Mouse (Mus musculus): ENCODE results near the gene Pif1. TPM values are rescaled to one million over a fixed set of nuclear protein-coding genes. Genes with fewer than 3 reads are reported as not detected.

Pif1 gene
- polyA plus RNA-seq, 1 experiment from 2014 or later = 1.9 TPM

GRCm38 (mm10) chr9:65572837-65573236, 14.1 kb upstream of the Pif1 start:
- H3K9ac ChIP-seq = no peak overlapping the region
- H3K36me3 ChIP-seq (replicated peaks; ENCODE audit: control insufficient read depth, insufficient read depth) = peaks cover 5% of the 10 kb centered on the region; the same call in 1 of the 2 replicates
- H3K4me3 ChIP-seq (replicated peaks; ENCODE audit: low read length) = no peak overlapping the region
- DNase-seq (ENCODE audit: low spot score) = no peak
- WGBS = 63% methylated on average over 6 of the region's 6 CpGs
- H3K4me1 ChIP-seq (replicated peaks; ENCODE audit: control insufficient read depth, insufficient read depth, low read length) = peaks cover 18% of the 10 kb centered on the region; the same call in 1 of the 2 replicates
- no peak overlapping the region for H3K4me2 ChIP-seq (replicated peaks)
- ATAC-seq (ENCODE audit: low FRiP score) = no peak
- no peaks in the 10 kb centered on the region for H3K27me3 ChIP-seq (ENCODE audit: control insufficient read depth, insufficient read depth, low read length)
- H3K27ac ChIP-seq = no peak overlapping the region
- H3K9me3 ChIP-seq (ENCODE audit: control insufficient read depth, low read length) = no peaks in the 10 kb centered on the region

- DNase-seq (ENCODE audit: low spot score) (no peak), ATAC-seq (ENCODE audit: low FRiP score) (no peak)
- H3K36me3 ChIP-seq (replicated peaks; ENCODE audit: control insufficient read depth, insufficient read depth) = peaks cover 5% of the 10 kb centered on the region; the same call in 1 of the 2 replicates
- no peak overlapping the region for H3K4me2 ChIP-seq (replicated peaks)
- no peaks in the 10 kb centered on the region for H3K27me3 ChIP-seq (ENCODE audit: control insufficient read depth, insufficient read depth, low read length)
- H3K4me1 ChIP-seq (replicated peaks; ENCODE audit: control insufficient read depth, insufficient read depth, low read length) = peaks cover 18% of the 10 kb centered on the region; the same call in 1 of the 2 replicates
- WGBS = 82% methylated on average over 11 of the region's 11 CpGs
- no peaks in the 10 kb centered on the region for H3K9me3 ChIP-seq (ENCODE audit: control insufficient read depth, low read length)
- no peak overlapping the region for H3K27ac ChIP-seq
- H3K4me3 ChIP-seq (replicated peaks; ENCODE audit: low read length) = no peak overlapping the region
- H3K9ac ChIP-seq = no peak overlapping the region
These were observed 12.2 kb upstream of the Pif1 start for GRCm38 (mm10) chr9:65574513-65575392.

DNA sequence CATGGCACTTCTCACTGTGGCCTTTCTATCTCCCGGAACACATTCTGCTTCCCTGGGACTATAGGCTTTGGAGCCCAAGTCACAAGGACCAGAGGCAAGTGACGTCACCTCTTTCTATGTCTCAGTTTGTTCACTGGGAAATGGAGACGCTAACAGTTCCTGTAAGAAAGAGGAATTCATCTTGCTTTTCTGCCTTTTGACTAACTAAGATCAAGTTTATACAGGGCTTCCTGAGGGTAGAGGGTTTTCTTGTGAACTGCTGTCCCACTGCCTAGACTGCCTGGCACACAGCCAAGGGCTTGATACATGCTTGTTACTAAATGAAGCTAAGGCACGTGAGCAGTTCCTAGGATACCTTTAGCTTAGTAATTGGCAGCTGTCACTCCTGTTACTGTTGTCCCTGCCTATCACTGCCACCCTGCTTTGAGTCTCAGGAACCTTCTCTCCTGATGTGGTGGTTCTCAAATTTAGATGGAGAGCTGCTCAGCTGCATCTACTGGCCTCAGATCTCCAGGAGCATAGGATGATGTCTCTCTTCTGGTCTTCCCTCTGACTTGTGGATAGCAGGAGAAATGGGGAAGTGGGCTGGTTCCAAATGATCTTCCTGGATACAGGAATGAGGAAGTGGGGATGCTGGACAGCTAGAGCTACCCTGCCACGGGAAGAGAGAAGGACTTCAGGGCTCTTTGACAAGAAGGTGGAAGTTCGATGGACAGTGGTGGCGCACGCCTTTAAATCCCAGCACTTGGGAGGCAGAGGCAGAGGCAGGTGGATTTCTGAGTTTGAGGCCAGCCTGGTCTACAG, 11.4 kb upstream of the Pif1 start:
- WGBS = 68% methylated on average over 8 of the region's 8 CpGs
- no peak overlapping the region for H3K4me3 ChIP-seq (replicated peaks; ENCODE audit: low read length)
- peaks cover 20% of the 10 kb centered on the region; the same call in 1 of the 2 replicates for H3K4me1 ChIP-seq (replicated peaks; ENCODE audit: control insufficient read depth, insufficient read depth, low read length)
- H3K9me3 ChIP-seq (ENCODE audit: control insufficient read depth, low read length) = no peaks in the 10 kb centered on the region
- DNase-seq (ENCODE audit: low spot score) (no peak), ATAC-seq (ENCODE audit: low FRiP score) (no peak)
- no peaks in the 10 kb centered on the region for H3K27me3 ChIP-seq (ENCODE audit: control insufficient read depth, insufficient read depth, low read length)
- no peak overlapping the region for H3K9ac ChIP-seq
- 0 out of 2 replicates have a peak overlapping the region, but pooled peaks have one; percentile 24 for H3K27ac ChIP-seq
- peaks cover 5% of the 10 kb centered on the region; the same call in 1 of the 2 replicates for H3K36me3 ChIP-seq (replicated peaks; ENCODE audit: control insufficient read depth, insufficient read depth)
- H3K4me2 ChIP-seq (replicated peaks) = no peak overlapping the region

DNA sequence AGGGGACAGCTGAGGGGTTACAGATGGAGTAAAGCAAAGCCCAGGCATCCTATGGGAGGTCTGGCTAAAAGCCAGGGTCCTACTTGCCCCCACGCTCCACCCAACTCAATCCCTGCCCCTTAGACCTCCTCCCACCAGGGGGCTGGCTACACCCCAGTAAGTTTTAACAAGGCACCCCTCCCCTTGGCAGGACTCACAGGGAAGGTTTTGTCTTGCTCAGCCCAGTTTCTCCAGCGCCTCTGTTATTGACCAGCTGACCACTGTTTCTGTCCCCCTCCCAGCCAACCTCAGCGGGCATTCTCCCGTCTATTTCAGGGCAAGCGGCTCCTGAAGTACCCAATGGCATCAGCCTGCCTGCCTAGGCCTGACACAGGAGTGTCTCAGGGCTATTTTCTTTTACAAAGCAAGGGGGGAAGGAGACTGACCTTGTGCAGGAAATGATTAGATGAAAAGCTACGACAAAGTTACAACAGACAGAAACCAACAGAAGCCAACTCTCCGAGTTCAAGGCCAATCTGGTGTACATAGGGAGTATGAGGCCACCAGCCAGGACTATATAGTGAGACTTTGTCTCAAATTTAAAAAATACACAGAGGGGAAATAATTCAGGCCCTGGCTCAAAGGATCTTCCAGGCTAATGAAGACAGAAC, 10.0 kb upstream of the Pif1 start:
- WGBS = 39% methylated on average over 7 of the region's 7 CpGs
- Histone ChIP-seq H3K4me1 (replicated peaks; ENCODE audit: control insufficient read depth, insufficient read depth, low read length) (peaks cover 24% of the 10 kb centered on the region; the same call in 1 of the 2 replicates), H3K27me3 (ENCODE audit: control insufficient read depth, insufficient read depth, low read length) (no peaks in the 10 kb centered on the region), H3K9me3 (ENCODE audit: control insufficient read depth, low read length) (no peaks in the 10 kb centered on the region), H3K27ac (no peak overlapping the region), H3K9ac (no peak overlapping the region), H3K36me3 (replicated peaks; ENCODE audit: control insufficient read depth, insufficient read depth) (no peaks in the 10 kb centered on the region), H3K4me3 (replicated peaks; ENCODE audit: low read length) (no peak overlapping the region), H3K4me2 (replicated peaks) (no peak overlapping the region)
- DNase-seq (ENCODE audit: low spot score) = no peak
- ATAC-seq (ENCODE audit: low FRiP score) = no peak

- H3K27ac ChIP-seq = no peak overlapping the region
- 88% methylated on average over 4 of the region's 4 CpGs for WGBS
- H3K9ac ChIP-seq = no peak overlapping the region
- no peaks in the 10 kb centered on the region for H3K36me3 ChIP-seq (replicated peaks; ENCODE audit: control insufficient read depth, insufficient read depth)
- no peak overlapping the region for H3K4me2 ChIP-seq (replicated peaks)
- no peaks in the 10 kb centered on the region for H3K27me3 ChIP-seq (ENCODE audit: control insufficient read depth, insufficient read depth, low read length)
- no peak overlapping the region for H3K4me3 ChIP-seq (replicated peaks; ENCODE audit: low read length)
- no peak for ATAC-seq (ENCODE audit: low FRiP score)
- peaks cover 24% of the 10 kb centered on the region; the same call in 1 of the 2 replicates for H3K4me1 ChIP-seq (replicated peaks; ENCODE audit: control insufficient read depth, insufficient read depth, low read length)
- no peak for DNase-seq (ENCODE audit: low spot score)
- no peaks in the 10 kb centered on the region for H3K9me3 ChIP-seq (ENCODE audit: control insufficient read depth, low read length)
These were observed 9.3 kb upstream of the Pif1 start for GRCm38 (mm10) chr9:65577511-65578196.

DNA sequence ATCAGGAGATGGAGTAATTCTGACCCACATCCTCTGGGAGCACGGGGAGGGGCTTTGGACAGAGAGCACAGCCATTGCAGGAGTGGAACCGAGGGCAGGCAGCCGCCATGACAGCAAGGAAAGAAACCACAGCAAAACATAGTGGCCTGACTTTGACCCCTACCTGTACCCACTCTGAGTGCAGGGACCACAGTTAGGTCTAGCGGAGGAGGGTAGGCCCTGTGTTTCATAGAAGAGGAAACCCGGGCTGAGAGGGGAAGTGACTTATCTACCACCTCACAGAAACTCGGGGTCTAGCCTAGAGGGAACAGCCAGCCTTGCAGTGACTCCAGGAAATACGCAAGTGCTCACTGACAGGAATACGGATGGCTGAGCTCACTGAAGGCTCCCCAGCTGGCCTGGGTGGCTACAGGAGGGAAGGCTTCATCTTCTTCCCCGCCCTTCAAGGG, 8.1 kb upstream of the Pif1 start:
- Histone ChIP-seq H3K4me3 (replicated peaks; ENCODE audit: low read length) (0 out of 2 replicates have a peak overlapping the region, but pooled peaks have one; percentile 53), H3K4me1 (replicated peaks; ENCODE audit: control insufficient read depth, insufficient read depth, low read length) (peaks cover 24% of the 10 kb centered on the region; the same call in 1 of the 2 replicates), H3K9ac (no peak overlapping the region), H3K36me3 (replicated peaks; ENCODE audit: control insufficient read depth, insufficient read depth) (no peaks in the 10 kb centered on the region), H3K9me3 (ENCODE audit: control insufficient read depth, low read length) (no peaks in the 10 kb centered on the region), H3K4me2 (replicated peaks) (peak overlapping the region; percentile 68), H3K27me3 (ENCODE audit: control insufficient read depth, insufficient read depth, low read length) (no peaks in the 10 kb centered on the region), H3K27ac (no peak overlapping the region)
- no peak for ATAC-seq (ENCODE audit: low FRiP score)
- 64% methylated on average over 9 of the region's 9 CpGs for WGBS
- DNase-seq (ENCODE audit: low spot score) = no peak

- H3K4me3 ChIP-seq (replicated peaks; ENCODE audit: low read length) = peak within 1 kb of the TSS; percentile 53
- H3K4me2 ChIP-seq (replicated peaks) = peak within 1 kb of the TSS; percentile 68
- no peaks in the 10 kb centered on the region for H3K36me3 ChIP-seq (replicated peaks; ENCODE audit: control insufficient read depth, insufficient read depth)
- 2% methylated on average over 41 of the region's 45 CpGs for WGBS
- ATAC-seq (ENCODE audit: low FRiP score) = peak; percentile 95
- no peaks in the 10 kb centered on the region for H3K9me3 ChIP-seq (ENCODE audit: control insufficient read depth, low read length)
- peak; percentile 89 for DNase-seq (ENCODE audit: low spot score)
- peak within 1 kb of the TSS; percentile 68 for H3K27ac ChIP-seq
- H3K9ac ChIP-seq = peak within 1 kb of the TSS; percentile 58
- H3K4me1 ChIP-seq (replicated peaks; ENCODE audit: control insufficient read depth, insufficient read depth, low read length) = peaks cover 20% of the 10 kb centered on the region; the same call in 1 of the 2 replicates
- no peaks in the 10 kb centered on the region for H3K27me3 ChIP-seq (ENCODE audit: control insufficient read depth, insufficient read depth, low read length)
These were observed 7.1 kb upstream of the Pif1 start, which contains the start of gene Plekho2 for GRCm38 (mm10) chr9:65579781-65580371. Gene Plekho2, minus strand, starts transcription at chr9:65580040.

Measured in hindbrain, embryonic 14.5 days (tissue).